Mouse (Mus musculus): ENCODE results near the gene Btbd35f28.
"Not testable (repeated sequence)": the region's sequence is repeated elsewhere in the genome, so short reads cannot be mapped to it uniquely, and the experiment has no call there.

Btbd35f28 gene

GRCm38 (mm10) chrX:4196276-4196675 lies at the start of gene Btbd35f28:
TSS of gene Btbd35f28 (plus strand) at chrX:4196576.
- not testable (repeated sequence) for DNase-seq

All from cerebellum, postnatal 36 days (tissue).